Mouse (Mus musculus) thymus, postnatal 4 days (tissue): ENCODE results near the gene Ranbp2.
A peak's percentile ranks its signal among the peaks of the same experiment; 100 is the strongest.

Experiments used
- DNase-seq: peaks from one replicate; pipeline ENCODE4 v3.0.0; 2021

Gene Ranbp2

GRCm38 (mm10) chr10:58446384-58447279 lies at the start of gene Ranbp2:
Ranbp2 (plus strand) TSS chr10:58446920.
- DNase-seq, result peak; percentile 98

- DNase-seq, result no peak
These were observed 47.8 kb upstream of the Ranbp2 start for GRCm38 (mm10) chr10:58398941-58399340.

GRCm38 (mm10) chr10:58401838-58402237 lies 44.9 kb upstream of the Ranbp2 start:
- no peak for DNase-seq

DNA sequence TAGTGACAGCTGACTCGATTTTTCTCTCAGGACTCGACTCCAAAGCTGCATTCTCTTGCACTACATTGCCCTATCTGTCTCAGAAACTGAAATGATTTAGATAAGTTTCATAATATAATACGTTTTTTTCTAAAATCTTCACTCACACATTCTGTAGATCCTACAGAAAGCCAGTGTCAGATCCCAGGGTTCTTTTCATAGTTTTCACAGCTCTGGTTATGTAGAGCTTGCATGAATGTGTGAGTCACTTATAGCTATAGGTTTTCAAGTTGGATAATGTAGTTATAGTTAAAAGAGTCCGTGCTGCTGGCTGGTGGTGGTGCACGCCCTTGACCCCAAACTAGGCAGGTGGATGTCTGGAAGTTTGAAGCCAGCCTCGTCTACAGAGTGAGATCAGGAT lies 42.1 kb upstream of the Ranbp2 start:
- no peak for DNase-seq

- no peak for DNase-seq
These were observed 41.3 kb upstream of the Ranbp2 start for GRCm38 (mm10) chr10:58405285-58405948.

GRCm38 (mm10) chr10:58405949-58406305 lies 40.8 kb upstream of the Ranbp2 start:
- no peak for DNase-seq

DNA sequence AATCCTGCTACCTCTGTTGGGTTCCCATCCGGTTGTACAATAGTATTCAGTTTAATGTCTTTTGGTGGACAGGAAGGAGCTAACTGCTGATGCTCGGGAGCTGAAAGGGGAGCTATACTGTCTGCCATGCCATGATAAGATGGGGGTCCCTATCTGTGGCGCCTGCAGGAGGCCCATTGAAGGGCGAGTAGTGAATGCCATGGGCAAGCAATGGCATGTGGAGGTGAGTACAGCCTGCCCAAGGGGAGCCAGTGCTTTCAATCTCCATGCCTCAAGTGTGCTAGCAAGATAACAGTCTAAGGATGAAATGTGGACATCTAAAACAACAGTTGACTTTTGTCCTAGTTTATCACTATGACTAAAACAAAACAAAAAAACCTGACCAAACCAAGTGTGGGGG lies 34.4 kb upstream of the Ranbp2 start:
- DNase-seq, result no peak

GRCm38 (mm10) chr10:58412852-58413251 lies 33.9 kb upstream of the Ranbp2 start:
- no peak for DNase-seq

DNA sequence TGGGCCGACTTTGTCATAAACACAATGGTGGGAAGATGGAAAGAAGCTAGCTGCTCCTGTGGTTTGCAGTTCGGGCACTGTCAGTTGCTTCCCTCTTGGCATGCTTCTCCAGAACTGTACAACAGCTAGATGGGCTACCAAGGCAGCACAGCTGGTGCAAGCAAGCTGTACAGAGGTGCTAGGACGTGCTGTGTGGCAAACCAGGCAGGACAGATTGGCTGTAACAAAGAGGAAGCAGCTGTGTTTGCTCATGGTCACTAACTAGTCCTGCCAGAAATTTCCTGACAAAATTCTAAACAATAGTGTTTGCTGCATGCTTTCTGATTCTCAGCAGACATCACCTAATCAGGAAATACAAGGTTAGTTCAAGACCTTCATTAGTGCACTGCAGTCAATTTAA lies 30.0 kb upstream of the Ranbp2 start:
- no peak for DNase-seq

DNA sequence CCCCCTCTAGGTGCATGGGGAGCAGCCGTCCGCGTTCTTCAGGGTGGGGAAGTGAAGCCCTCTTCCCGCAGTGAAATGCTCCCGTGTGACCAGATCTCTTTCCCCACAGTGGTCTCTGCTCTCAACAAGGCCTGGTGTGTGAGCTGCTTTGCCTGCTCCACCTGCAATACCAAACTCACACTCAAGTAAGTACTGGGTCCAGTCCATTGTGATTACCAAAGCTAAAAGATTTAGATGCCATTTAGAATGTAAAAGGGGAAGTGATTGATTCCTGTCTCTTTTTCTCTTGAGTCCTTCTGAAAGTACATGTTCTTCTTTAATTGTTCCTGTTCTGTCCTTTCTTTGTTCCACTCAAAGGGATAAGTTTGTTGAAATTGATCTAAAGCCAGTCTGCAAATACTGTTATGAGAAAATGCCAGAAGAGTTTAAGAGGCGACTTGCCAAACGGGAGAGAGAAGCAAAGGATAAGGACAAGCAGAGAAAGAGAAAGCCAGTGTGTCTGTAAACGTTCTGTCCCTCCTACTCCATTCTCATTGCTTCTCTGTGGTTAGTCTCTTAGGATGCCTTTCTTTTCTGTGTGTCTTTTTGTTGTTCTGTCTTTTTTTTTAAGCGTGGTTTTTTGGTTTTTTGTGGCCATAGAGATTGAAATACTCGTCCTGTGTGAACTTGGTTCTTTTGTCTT lies 28.3 kb upstream of the Ranbp2 start:
- no peak for DNase-seq

DNA sequence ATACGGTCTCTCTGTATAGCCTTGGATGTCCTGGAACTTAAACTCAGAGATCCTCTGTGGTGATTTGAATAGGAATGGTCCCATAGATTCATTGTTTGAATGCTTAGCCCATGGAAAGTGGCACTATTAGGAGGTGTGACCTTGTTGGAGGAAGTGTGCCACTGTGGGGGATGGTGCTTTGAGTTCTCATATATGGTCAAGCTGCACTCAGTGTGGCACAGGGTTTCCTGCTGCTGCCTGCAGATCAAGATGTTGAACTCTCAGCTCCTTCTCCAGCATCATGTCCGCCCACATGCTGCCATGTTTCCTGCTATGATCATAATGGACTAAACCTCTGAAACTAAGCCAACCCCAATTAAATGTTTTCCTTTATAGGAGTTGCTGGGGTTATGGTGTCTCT lies 18.8 kb upstream of the Ranbp2 start:
- no peak for DNase-seq

GRCm38 (mm10) chr10:58445850-58446249 lies 870 bp upstream of the Ranbp2 start:
- peak; percentile 42 for DNase-seq

DNA sequence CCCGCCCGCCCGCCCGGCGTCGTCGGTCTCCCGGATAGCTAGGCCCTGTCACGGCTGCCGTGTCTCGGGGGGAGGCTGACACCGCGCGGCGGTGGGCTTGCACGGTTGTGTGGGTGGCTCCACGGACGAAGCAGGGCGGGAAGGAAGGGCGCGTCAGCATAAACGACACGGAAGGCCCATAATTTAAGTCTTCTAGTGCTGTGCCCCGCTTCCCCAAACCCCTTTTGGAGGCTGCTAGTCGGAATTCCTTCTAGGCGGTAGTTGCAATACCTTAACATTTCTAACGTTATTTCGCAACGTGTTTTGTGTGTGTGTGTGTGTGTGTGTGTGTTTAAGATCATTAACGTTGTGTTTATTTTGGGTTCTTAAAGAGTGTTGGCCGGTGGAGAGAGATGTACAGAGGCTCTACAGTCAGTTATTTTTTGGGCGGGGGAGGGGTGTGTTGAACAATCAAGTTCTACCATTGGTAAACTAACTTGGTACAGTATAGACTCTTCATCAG lies 611 bp downstream of the Ranbp2 start:
- no peak for DNase-seq

DNA sequence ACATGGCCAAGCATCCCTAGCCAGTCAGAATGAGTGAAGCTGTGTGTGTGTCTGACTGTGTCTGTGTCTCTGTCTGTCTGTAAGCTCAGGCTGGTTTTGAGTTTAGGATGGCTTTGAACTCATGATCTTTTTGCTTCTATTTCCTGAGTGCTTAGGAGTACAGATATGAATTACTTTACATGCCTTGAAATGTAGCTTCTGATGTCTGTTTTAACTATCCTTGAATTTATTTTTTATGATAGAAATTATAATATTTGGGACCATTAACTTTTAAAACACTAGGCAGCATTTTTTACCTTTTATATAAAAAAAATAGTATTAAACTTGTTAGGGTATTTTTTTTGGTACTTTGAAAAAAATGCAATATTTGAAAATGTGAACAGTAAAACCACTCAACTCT lies 4.9 kb downstream of the Ranbp2 start:
- DNase-seq, result no peak

DNA sequence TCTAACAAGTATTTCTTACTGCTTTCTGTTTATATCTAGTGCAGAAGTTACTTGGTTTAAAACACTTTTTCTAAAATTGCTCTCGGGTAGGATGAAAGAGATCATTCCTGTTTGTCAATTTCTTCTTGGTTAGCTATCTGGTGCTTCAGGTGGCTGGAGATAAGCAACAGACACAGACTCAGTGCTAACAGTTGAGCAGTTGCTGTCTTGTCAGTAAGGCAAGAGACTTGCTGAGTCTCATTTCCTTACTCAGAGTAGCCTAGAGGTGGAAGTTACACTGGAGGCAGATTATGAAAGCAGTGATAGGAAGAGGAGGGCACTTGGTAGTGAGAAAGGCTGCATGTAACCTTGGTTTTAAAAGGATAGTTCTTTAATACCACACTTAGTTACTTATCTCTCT lies 5.5 kb downstream of the Ranbp2 start:
- no peak for DNase-seq

GRCm38 (mm10) chr10:58459896-58460295 lies 13.2 kb downstream of the Ranbp2 start:
- DNase-seq, result no peak

DNA sequence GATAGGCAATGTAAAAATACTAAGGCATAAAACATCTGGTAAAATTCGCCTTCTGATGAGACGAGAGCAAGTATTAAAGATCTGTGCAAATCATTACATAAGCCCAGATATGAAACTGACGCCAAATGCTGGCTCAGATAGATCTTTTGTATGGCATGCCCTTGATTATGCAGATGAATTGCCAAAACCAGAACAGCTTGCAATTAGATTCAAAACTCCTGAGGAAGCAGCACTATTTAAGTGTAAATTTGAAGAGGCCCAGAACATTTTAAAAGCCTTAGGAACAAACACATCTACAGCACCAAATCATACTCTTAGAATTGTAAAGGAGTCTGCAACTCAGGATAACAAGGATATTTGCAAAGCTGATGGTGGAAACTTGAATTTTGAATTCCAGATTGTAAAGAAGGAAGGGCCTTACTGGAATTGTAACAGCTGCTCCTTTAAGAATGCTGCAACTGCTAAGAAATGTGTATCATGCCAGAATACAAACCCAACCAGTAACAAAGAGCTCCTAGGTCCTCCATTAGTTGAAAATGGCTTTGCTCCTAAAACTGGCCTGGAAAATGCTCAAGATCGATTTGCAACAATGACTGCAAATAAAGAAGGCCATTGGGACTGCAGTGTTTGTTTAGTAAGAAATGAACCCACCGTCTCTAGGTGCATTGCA lies 30.5 kb downstream of the Ranbp2 start:
- DNase-seq, result no peak

DNA sequence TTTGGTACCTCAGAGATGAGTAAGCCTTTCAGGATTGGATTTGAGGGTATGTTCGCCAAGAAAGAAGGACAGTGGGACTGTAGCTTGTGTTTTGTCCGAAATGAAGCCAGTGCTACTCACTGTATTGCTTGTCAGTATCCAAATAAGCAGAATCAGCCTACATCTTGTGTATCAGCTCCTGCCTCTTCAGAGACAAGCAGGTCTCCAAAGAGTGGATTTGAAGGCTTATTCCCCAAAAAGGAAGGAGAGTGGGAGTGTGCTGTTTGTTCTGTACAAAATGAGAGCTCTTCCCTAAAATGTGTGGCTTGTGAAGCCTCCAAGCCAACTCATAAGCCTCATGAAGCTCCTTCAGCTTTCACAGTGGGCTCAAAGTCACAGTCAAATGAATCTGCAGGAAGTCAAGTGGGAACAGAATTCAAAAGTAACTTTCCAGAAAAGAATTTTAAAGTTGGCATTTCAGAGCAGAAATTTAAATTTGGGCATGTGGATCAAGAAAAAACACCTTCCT lies 31.4 kb downstream of the Ranbp2 start:
- DNase-seq, result no peak

GRCm38 (mm10) chr10:58479954-58480490 lies 33.3 kb downstream of the Ranbp2 start:
- DNase-seq, result no peak

DNA sequence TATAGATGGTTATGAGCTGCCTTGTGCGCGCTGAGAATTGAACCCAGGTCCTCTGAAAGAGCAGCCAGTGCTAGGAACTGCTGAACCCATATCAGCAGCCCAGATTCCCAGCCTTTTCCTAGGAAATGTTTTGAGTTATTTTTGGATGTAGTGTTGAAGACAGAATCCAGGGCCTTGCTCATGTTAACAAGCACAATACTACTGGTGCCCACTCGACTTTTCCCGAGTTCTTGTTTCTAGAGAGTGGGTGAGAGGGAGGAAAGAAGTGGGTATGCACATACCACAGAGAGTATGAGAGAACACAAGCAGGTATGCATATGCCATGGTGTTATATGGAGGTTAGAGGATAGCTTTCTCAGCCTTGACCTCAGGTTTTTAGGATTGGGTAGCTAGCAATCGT lies 44.3 kb downstream of the Ranbp2 start:
- DNase-seq, result no peak

GRCm38 (mm10) chr10:58495637-58496036 lies 48.9 kb downstream of the Ranbp2 start:
- peak; percentile 20 for DNase-seq

- DNase-seq, result no peak
These were observed 50.0 kb downstream of the Ranbp2 start for GRCm38 (mm10) chr10:58496732-58497131.
